Mouse (Mus musculus): ENCODE measurements at regions not wholly inside any gene's neighbourhood (a gene's known extent, or its start where the extent isn't known, plus 50 kb on each side); places are given as distances from the start of the nearest gene placed in this dataset.
"Not testable (repeated sequence)": the region's sequence is repeated elsewhere in the genome, so short reads cannot be mapped to it uniquely, and the experiment has no call there.

DNA sequence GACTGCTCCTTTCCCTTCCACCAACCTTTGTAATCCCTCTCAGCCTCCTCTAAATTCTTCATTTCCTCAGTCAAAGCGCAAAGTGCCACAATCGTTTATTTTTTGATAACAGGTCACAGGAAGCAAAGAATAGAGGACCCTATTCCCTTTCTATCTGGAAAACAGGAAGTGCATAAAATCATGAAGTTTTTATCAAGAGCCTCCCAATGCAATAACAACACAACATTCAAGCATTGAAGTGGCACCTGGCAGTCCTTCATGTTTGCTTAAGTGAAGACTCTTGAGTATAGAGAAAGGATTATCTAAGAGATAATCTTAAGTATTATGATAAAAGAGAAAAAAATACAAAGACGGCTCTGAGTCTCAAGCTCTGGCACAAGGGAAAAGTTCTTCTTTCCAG, 111.9 kb downstream of the Ibtk start:
- DNase-seq: no peak

DNA sequence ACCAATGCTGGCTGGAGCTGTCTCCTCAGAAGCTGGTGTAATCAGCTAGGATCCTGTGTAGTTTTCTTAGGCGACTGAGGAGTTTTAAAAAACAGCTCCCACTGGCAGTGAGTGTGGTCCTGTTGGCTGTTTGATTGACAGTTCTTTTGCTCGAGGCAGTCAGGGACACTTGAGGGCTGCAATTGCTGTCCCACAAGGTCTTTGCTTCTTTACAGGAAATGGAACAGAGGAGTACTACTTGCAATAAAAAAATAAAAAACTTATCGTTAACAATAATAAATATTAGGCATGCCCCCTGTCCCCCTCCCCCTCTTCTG, 113.0 kb downstream of the Ibtk start:
- DNase-seq: no peak

DNA sequence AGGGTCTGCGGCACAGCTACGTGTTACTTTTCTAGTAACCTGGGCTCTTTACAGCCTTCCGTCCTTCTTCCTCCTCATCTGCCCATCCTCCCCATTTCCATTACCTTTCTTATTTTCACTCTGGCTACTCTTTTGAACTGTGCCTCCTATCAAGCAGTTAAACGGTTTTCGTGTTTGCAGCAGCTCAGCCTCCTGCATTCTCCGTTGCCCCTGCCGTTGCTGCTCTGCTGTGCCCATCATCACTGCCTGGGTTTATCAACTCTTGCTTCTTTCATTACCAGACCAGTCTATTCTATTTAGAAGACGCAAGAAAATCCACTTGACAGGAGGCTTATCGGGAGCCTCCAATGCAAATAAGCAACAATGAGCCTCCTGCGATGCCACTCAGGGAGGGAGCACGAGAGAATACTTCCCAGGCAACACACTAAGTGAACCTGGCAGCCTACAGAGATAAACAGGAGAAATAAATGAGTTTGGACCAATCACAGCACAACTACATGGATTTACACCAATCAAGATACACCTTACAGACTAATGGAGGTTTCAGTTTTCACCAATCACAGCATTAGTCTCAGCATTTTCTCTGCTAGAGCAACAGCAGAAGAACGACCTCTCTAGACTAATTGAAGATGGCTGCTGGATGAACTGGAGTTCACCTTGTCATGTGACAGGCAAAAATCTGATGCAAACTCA, 113.5 kb downstream of the Ibtk start:
- DNase-seq: no peak

- not testable (repeated sequence) for DNase-seq
Measured at GRCm38 (mm10) chr9:85634786-85635185, 114.3 kb downstream of the Ibtk start.

- DNase-seq: no peak
Measured at GRCm38 (mm10) chr9:85617972-85618371, 131.2 kb downstream of the Ibtk start.

GRCm38 (mm10) chr9:85617177-85617777, 131.9 kb downstream of the Ibtk start:
- no peak for DNase-seq

- no peak for DNase-seq
Measured at GRCm38 (mm10) chr9:85616266-85616869, 132.8 kb downstream of the Ibtk start.

GRCm38 (mm10) chr9:85609152-85609551, 140.0 kb downstream of the Ibtk start:
- peak; percentile 40 for DNase-seq

- DNase-seq: peak; percentile 25
Measured at GRCm38 (mm10) chr9:85596959-85597358, 152.2 kb downstream of the Ibtk start.

DNA sequence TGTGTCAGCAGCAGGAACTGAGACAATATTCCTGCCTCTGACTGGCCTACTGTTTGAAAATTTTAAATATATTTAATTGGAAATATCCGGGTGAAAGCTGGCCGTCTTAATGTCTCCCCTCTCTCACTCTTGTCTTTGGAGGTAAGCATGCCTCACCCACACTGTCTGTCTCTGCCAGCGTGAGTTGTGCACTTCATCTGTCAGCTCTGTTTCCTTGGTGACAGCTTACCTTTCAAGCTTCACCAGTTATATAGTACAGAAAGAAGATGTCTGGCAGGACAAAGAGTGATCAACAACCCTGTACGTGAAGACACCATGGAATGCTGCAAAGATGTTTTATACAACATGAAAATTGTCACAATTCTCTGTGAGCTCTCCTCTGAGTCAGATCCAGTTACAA, 155.3 kb downstream of the Ibtk start:
- no peak for DNase-seq

- DNase-seq: no peak
Measured at GRCm38 (mm10) chr9:85592639-85593038, 156.5 kb downstream of the Ibtk start.

DNA sequence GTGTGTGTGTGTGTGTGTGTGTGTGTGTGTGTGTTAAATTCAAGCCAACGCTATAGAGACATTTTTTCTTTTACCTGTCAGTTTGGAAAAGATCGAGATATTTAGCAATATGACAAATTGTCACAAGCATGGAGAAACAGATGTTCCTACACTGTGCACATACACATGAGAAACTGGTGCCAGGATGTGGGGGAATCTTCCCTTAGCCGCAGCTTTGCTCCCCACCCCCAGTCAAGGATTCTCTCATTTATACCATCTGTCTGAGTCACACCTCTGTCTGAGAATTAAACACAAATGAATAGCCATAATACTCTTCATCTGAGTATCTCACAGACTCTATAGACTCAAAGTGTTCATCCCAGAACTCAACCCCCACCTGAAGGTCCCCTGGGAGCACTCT, 159.9 kb downstream of the Ibtk start:
- no peak for DNase-seq

GRCm38 (mm10) chr9:85588077-85588476, 161.1 kb downstream of the Ibtk start:
- DNase-seq: no peak

DNA sequence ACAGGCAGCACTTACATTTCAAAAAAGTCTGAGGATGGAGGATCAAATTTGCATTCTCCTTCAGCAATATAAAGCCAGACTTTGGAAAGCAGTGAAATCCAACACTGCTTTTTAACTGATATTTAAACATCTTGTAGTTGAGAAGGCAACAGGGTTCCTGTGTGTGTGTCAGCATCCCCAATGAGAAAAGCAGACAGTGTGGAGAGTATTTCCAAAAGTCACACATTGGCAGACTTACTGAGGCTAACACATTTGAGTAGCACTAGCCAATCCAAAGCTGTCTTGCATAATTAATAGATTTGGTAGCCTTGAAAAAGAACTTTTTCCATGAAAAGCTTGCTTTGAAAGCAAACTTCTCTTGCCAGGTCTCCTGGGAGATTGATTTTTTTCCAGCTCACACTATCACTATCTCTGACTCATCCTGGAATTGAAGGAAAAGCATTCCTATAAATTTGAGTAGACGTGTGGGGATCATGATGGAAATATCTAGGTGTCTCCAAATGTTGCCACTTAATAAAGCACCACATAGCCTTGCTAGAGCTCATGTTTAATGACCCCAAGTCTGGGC, 168.0 kb downstream of the Ibtk start:
- DNase-seq: no peak

DNA sequence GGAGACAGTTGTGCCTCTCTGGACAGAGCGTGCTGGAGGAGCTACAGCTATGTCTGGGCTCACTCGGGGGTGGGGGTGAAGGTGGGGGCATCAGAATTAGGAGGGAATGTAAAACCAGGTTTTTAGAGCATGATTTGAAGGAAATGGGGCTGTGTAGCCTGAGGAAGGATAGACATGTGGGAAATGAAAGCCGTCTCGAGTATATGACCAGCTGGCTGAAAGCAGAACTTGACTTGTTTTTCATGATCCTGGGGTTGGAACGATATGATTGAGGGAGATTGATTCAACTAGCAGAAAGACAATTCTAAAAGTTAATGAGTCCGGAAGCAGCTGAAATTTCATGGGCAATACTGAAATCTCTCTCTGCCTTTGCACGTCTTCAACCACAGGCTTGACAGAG, 171.3 kb downstream of the Ibtk start:
- no peak for DNase-seq

DNA sequence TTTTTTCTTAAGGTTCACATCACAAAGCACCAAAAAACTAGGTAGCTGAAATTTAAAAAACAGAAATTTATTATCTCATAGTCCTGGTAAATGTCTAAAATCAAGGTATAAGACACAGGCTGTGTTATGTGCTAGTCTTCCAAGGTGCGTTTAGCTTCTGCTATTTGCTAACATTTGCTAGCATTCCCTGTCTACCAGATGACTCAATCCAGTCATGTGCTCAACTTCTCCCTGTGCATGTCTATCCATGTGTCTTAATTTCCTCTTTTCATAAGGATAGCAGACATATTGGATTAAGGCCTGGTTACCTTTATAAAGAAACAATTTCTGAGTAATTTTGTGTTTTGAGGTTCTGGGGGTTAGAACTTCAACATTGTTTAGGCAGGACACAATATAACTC, 171.8 kb downstream of the Ibtk start:
- DNase-seq: no peak

DNA sequence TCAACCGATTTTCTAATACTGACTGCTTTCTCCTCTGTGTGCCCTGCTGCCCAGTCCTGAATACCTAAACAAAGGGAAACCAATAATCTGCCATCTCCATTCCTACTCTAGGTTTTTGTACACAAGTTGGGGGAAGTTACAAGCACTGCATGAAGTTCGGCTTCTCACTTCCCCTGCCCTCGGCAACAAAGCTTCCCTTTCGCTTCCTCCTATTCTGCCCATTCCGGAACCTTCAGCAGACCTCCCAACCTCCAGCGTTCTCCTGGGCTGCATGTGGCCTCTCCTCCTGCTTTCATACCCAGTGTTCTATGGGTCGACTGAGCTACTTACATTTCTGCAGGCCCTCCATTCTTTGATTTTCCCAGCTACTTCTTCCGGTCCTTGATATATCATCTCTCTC, 180.3 kb downstream of the Ibtk start:
- no peak for DNase-seq

DNA sequence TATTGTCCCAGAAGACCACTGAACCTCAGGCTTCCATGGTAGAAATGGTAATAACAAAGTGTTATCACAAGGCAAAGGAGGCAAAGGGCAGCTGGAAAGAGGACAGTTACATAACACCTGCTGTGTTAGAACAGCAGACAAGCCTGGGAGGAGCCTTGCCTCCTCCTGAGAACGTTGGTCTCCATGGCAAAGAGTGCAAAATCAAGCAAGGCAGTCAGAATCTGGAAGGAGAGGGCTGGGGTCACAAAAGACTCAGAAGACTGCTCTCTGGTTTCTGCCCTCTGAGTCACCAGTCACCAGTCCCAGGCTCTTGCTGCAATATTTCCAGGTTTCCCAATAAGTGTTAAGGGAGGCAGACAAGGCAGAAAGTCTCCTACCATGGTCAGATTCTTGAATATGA, 197.3 kb downstream of the Ibtk start:
- DNase-seq: no peak

GRCm38 (mm10) chr9:85550455-85550854, 198.7 kb downstream of the Ibtk start:
- DNase-seq: no peak

DNA sequence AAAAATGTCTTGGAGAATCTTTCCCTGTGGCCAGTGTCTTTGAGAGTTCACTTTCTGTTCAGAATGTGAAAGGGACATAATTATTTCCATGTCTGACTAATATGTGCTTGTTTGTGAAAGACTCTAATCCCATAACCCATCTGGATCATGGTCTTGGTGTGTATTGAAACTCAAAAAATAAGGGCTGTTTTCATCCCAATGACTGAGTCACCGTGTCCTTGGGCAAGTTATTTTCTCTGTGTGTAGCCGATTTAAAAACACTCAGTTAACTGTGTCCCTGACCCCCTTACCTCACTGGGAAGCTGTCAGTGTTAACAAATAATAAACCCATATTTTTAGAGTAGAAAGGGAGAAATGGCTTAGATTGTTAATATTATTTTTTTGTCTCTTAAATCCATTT, 202.9 kb downstream of the Ibtk start:
- no peak for DNase-seq

DNA sequence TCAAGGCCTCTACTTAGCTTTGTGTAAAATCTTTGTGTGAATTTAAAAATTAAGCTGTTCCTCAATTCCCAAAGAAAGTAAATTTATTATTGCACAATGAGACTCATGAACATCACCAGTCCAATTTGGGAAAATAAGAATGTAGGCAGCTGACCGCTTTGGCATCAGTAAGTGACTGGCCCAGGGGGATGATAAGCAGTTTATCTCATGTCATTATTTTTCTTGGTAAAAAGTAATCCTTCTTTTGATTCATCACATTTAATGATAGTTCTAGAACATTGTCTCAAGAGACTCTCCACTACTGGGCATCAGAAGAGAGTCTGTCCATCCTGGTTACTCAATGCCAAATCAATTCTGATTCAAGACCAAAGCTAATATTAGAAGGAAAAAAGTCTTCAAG, 203.6 kb downstream of the Ibtk start:
- no peak for DNase-seq

DNA sequence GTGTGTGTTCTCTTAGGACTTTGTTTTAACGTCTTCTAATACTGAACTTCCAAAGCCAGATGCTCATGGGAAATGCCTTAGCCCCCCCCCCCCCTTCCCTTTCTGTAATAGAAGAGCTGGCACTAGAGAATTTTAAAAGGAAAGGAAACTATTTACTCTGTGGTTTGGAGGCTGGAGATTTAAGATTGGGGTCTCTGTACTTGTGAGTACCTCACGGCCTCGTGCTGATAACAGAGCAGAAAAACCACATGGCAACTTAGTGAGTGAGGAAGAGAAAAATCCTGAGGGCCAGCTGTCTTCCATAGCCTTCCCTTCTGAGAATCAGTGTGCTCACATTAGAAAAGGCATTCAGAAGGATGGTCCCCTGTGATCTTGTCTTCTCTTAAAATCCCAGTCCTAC, 210.6 kb downstream of the Ibtk start:
- no peak for DNase-seq

- no peak for DNase-seq
Measured at GRCm38 (mm10) chr9:85528421-85528820, 201.3 kb upstream of the Tent5a start.

GRCm38 (mm10) chr9:85524733-85525132, 197.6 kb upstream of the Tent5a start:
- no peak for DNase-seq
